Mouse (Mus musculus): ENCODE results near the gene Klhl42.

DNA sequence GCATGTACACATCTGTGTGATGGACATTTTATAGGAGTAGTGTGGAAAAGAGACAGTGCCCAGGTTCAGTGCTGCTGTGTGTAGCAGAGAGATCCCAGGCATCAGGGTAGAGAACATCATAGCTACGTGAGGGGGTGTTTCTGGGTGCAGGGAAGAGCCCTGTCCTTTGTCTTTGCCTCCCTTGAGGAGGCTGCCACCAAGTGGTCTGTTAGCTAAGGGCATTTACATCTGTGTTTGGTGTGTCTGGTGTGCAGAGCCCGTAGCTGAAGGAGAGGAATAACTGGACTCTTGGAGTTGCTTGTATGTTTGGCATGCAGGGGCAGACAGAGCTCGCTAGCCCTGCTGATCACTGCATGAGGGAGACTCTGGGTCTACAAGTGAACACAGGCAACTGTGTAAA lies 11.1 kb downstream of the Klhl42 start:
- TF ChIP-seq CTCF (IDR thresholded peaks at IDR 0.05; ENCODE audit: low read depth, low read length): no peak
- TF ChIP-seq POLR2A (IDR thresholded peaks at IDR 0.05; ENCODE audit: insufficient read depth, low read length): no peak

Measured in ES-Bruce4 (cell line).